Mouse (Mus musculus) testis, adult 2 months (tissue): ENCODE measurements around the gene Sorcs2.

Experiments used
- CTCF ChIP-seq: fragments of 200-500 bp; IDR thresholded peaks from 2 replicates; pipeline ENCODE4 v1.5.1; 2012; ENCODE audit warnings: low read depth, mild to moderate bottlenecking, inconsistent platforms, low read length, moderate library complexity; ENCODE audit not compliant: control insufficient read depth, insufficient read depth, insufficient replicate concordance
- POLR2A ChIP-seq: fragments of 200-500 bp; IDR thresholded peaks from 2 replicates; pipeline ENCODE4 v1.6.1; 2012; ENCODE audit warnings: low read depth, mild to moderate bottlenecking, inconsistent platforms, low read length, moderate library complexity; ENCODE audit not compliant: control insufficient read depth

GRCm38 (mm10) chr5:36228405-36229370, 169.3 kb downstream of the Sorcs2 start:
- TF ChIP-seq POLR2A (no peak), CTCF (no peak)
